Mouse (Mus musculus) kidney, embryonic 16.5 days (tissue): ENCODE results near the gene Ccdc127. TPM values are rescaled to one million over a fixed set of nuclear protein-coding genes. Genes with fewer than 3 reads are reported as not detected.
A peak's percentile ranks its signal among the peaks of the same experiment; 100 is the strongest.

ENCODE experiments used
- ATAC-seq: fragments of 200-750 bp; cut with Nextera tagmentation; 2 replicates; pipeline ENCODE4 v1.8.0; 2017; ENCODE audit warnings: moderate TSS enrichment; ENCODE audit not compliant: low FRiP score, low TSS enrichment
- H3K27ac ChIP-seq: fragments of 300-500 bp; sonication (generic); 2 replicates; pipeline ENCODE4 v1.5.1; 2014; ENCODE audit warnings: low read length
- H3K27me3 ChIP-seq: fragments of 300-500 bp; sonication (generic); 2 replicates; pipeline ENCODE4 v1.6.1; 2014; ENCODE audit warnings: low read length, control low read depth, mixed read lengths; ENCODE audit not compliant: insufficient read depth
- H3K36me3 ChIP-seq: fragments of 300-500 bp; sonication (generic); 2 replicates; pipeline ENCODE4 v1.6.1; 2014; ENCODE audit warnings: low read length, control low read depth, mixed read lengths; ENCODE audit not compliant: insufficient read depth
- H3K4me1 ChIP-seq: fragments of 300-500 bp; sonication (generic); 2 replicates; pipeline ENCODE4 v1.6.1; 2014; ENCODE audit warnings: low read length, control low read depth, mixed read lengths; ENCODE audit not compliant: insufficient read depth
- H3K4me2 ChIP-seq: fragments of 300-500 bp; sonication (generic); replicated peaks from 2 replicates; pipeline ENCODE4 v1.6.1; 2014; ENCODE audit warnings: low read depth, low read length
- H3K4me3 ChIP-seq: fragments of 300-500 bp; sonication (generic); 2 replicates; pipeline ENCODE4 v1.5.1; 2014; ENCODE audit warnings: mild to moderate bottlenecking, low read length
- H3K9ac ChIP-seq: fragments of 300-500 bp; sonication (generic); replicated peaks from 2 replicates; pipeline ENCODE4 v1.6.1; 2014; ENCODE audit warnings: low read length
- H3K9me3 ChIP-seq: fragments of 300-500 bp; sonication (generic); 2 replicates; pipeline ENCODE4 v1.6.1; 2016; ENCODE audit warnings: low read length, control low read depth
- WGBS: fragments of 180-500 bp; shearing (Covaris S2); extraction: QIAGEN DNeasy Blood & Tissue Kit; methylation state at CpG from one replicate; pipeline ENCODE4 v1.1.7; 2014; 5-methylcytosine and 5-hydroxymethylcytosine counted together
- microRNA counts: library from miRNA; unstranded; fragments of <30 nt; microRNA quantifications from one replicate; lab custom pipeline; 2016
- microRNA-seq: library from miRNA; unstranded; fragments of <30 nt; microRNA quantifications from one replicate; pipeline ENCODE4, GENCODE M21; 2016
- polyA plus RNA-seq: library from polyadenylated mRNA; unstranded; fragments of >200 nt; fragmentation: Nextera tagmentation; extraction: Ambion mirVana; gene quantifications from 2 replicates; pipeline ENCODE4 v1.2.1, GENCODE M21; 2015

Gene Ccdc127
- polyA plus RNA-seq, 1 experiment from 2014 or later: 45.2 TPM

DNA sequence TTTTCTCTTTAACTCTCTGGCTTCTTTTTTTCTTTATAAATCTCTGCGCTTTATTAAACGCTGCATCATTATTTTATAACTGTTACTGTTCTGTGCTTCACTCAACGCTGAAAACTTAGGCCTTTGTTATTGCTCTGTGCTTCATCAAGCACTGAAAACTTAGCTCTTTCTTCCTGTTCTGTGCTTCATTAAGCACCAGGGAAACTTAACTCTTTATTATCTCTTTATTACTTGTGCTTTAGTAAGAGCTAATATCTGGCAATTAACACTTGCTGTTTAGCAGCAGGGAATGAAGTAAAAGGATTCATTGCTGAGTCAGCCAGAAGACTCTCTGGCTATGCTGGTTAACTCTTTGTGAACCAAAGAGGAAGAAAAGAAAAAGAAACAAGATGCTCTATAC, 32.2 kb downstream of the Ccdc127 start:
- Histone ChIP-seq H3K36me3 (no peaks in the 10 kb centered on the region), H3K9ac (no peak overlapping the region), H3K4me3 (no peak overlapping the region), H3K27ac (peak overlapping the region; percentile 61), H3K4me2 (no peak overlapping the region), H3K4me1 (peaks cover 16% of the 10 kb centered on the region), H3K9me3 (no peaks in the 10 kb centered on the region), H3K27me3 (no peaks in the 10 kb centered on the region)
- WGBS: 24% methylated on average over 3 of the region's 3 CpGs
- ATAC-seq: peak; percentile 62; the same call in 1 of the 2 replicates

DNA sequence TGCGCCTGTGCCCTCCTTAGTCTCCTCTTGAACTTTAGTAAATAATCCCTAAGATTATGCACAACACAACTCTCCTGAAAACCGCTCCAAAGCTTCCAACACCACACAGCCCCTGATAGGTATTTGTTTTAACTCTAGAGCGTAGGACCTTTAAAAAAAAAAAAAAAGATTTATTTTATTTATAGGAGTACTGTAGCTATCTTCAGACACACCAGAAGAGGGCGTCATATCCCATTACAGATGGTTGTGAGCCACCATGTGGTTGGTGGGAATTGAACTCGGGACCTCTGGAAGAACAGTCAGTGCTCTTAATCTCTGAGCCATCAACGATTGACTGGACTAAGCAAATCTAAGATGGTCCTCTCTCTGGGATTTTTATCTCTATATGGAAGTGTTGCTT, 39.6 kb downstream of the Ccdc127 start:
- Histone ChIP-seq H3K4me1 (0 out of 2 replicates have a peak, but pooled peaks cover 8% of the 10 kb centered on the region), H3K4me3 (peak overlapping the region; percentile 81), H3K9ac (no peak overlapping the region), H3K36me3 (no peaks in the 10 kb centered on the region), H3K9me3 (no peaks in the 10 kb centered on the region), H3K27me3 (no peaks in the 10 kb centered on the region), H3K4me2 (peak overlapping the region; percentile 74), H3K27ac (no peak overlapping the region)
- WGBS: 61% methylated on average over 6 of the region's 6 CpGs
- peak; percentile 23; the same call in 1 of the 2 replicates for ATAC-seq

DNA sequence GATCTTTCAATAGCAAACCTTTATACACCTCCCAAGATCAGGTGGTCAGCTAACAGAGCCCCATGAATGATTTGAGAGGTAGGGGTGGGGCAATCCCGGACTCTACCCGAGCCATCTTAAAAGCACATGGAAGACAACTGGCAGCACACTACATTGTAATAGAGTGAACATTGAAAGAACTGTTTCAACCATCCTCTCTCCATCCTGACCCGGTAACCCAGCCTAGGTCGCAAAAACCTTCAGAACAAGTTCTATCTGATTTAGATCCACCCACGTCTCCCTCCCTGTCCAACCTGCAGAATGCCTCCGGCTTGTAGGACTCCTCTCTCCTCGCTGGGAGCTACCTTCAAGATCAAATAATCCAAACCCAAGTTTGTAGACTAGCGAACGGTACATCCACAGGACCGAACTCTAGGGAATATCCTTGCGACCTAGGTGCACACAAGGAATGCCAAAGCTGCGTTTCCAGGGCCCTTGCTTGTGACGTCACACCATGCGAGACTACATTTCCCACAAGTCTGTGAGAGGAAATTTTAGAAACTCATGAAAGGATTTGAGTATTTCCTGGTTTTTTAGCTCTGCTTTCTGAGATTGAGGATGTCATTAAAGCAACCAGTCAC, 40.4 kb downstream of the Ccdc127 start, which contains the start of gene Zfp72:
TSS of gene Zfp72 (minus strand) at position 466 of the 620 bp plus-strand sequence.
- Histone ChIP-seq H3K27me3 (no peaks in the 10 kb centered on the region), H3K4me1 (0 out of 2 replicates have a peak, but pooled peaks cover 8% of the 10 kb centered on the region), H3K4me3 (peak within 1 kb of the TSS; percentile 81), H3K36me3 (no peaks in the 10 kb centered on the region), H3K9me3 (no peaks in the 10 kb centered on the region), H3K9ac (peak within 1 kb of the TSS; percentile 82), H3K27ac (peak within 1 kb of the TSS; percentile 67; the same call in 1 of the 2 replicates), H3K4me2 (peak within 1 kb of the TSS; percentile 74)
- ATAC-seq: peak; percentile 92
- under 1% methylated on average over 14 of the region's 14 CpGs for WGBS

DNA sequence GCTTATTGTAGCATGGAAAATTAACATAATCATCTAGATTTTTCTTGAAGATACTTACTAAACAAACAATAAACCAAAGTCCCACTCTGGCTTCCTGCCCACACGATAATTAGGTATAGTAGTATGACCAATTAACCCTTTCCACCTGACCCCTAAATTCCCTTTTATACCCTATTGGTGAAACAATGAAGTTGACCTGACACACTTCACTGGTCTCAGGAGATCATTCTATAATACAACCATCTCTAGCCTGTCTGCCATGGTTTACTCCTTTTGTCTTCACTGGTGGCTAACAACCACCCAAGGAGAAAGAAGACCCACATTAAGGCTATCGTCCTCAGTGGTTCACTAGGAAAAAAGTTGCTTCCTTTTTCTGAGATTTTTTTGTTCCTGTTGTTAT, 41.0 kb downstream of the Ccdc127 start:
- no peak overlapping the region for H3K9ac ChIP-seq
- no peak overlapping the region for H3K4me2 ChIP-seq
- no peaks in the 10 kb centered on the region for H3K27me3 ChIP-seq
- 0 out of 2 replicates have a peak, but pooled peaks cover 8% of the 10 kb centered on the region for H3K4me1 ChIP-seq
- peak; percentile 50; the same call in 1 of the 2 replicates for ATAC-seq
- H3K4me3 ChIP-seq: no peak overlapping the region
- no peak overlapping the region for H3K27ac ChIP-seq
- H3K36me3 ChIP-seq: no peaks in the 10 kb centered on the region
- no peaks in the 10 kb centered on the region for H3K9me3 ChIP-seq
- WGBS: 65% methylated on average over 2 of the region's 2 CpGs

DNA sequence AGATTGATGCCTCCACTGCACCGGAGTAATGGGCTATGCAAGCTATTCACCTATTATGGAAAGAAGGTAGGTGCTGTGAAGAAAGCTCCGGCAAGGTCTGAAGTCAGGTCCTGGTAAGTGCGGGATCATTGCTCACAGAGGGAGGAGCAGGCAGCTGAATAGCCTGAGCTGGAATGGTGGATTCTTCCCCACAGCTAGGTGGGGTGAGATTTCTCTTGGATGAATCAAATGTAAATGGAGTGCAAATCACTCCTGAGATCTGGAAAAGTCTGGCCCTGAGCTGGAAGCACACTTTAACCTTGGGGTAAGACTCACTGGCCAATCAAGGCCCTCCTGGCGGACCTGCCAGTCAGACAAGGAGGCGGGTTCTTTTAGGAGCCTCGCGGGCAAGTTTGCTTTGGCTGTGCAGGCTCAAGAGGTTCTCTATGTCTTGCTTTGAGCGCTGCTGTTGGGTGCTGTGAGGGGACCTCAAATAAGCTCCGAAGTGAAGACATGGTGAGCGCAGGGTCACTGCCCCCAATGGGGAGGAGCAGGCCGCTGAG, 49.3 kb downstream of the Ccdc127 start, which contains the start of gene Ftl1-ps1:
TSS of gene Ftl1-ps1 (plus strand) at position 397 of the 542 bp plus-strand sequence.
- H3K9me3 ChIP-seq: no peaks in the 10 kb centered on the region
- no peaks in the 10 kb centered on the region for H3K36me3 ChIP-seq
- no peaks in the 10 kb centered on the region for H3K27me3 ChIP-seq
- H3K4me1 ChIP-seq: no peaks in the 10 kb centered on the region
- H3K27ac ChIP-seq: no peak within 1 kb of the TSS
- 12% methylated on average over 11 of the region's 11 CpGs for WGBS
- H3K4me2 ChIP-seq: peak within 1 kb of the TSS; percentile 45
- peak within 1 kb of the TSS; percentile 25; the same call in 1 of the 2 replicates for H3K4me3 ChIP-seq
- peak; percentile 84 for ATAC-seq
- H3K9ac ChIP-seq: peak within 1 kb of the TSS; percentile 48; the same call in 1 of the 2 replicates

MicroRNAs encoded within 50 kb of the gene (microRNA counts, 519-probe panel; counts per million panel counts)
- 104 counts per million, percentile 35 among the panel's probes with 10 or more counts for microRNA mmu-miR-692 (lab: Ali Mortazavi, UCI)

Small RNA genes within 50 kb of the gene (microRNA-seq; reads per million reads assigned to microRNA genes)
- gene Mir692-3: not detected

Other genes with a start within 250 kb of the Ccdc127 start
- gene Slc9a3, start 228.9 kb upstream of the Ccdc127 start, polyA plus RNA-seq: 3.7 and 4.2 TPM in 2 replicates
- 68.1 and 70.0 TPM in 2 replicates for gene Exoc3, start 141.6 kb upstream of the Ccdc127 start, polyA plus RNA-seq
- 0.46 and 0.55 TPM in 2 replicates for gene Ahrr, start 58.0 kb upstream of the Ccdc127 start, polyA plus RNA-seq
- 166 and 172 TPM in 2 replicates for gene Pdcd6, start 32.7 kb upstream of the Ccdc127 start, polyA plus RNA-seq
- gene Sdha, start within 50 bp of the Ccdc127 start, polyA plus RNA-seq: 383 and 417 TPM in 2 replicates
- not detected in 2 replicates for gene Lrrc14b, start 13.7 kb downstream of the Ccdc127 start, polyA plus RNA-seq
- 7.1 and 8.6 TPM in 2 replicates for gene Zfp72, start 40.5 kb downstream of the Ccdc127 start, polyA plus RNA-seq
- 93.4 and 207 TPM in 2 replicates for gene Ftl1-ps1, start 49.4 kb downstream of the Ccdc127 start, polyA plus RNA-seq
- 25.7 and 27.4 TPM in 2 replicates for gene Zfp825, start 143.7 kb downstream of the Ccdc127 start, polyA plus RNA-seq